In genomic region chr1:159783842-159784241, GRCm38 (mm10) we compare ENCODE assay signal across 10 mouse cellular contexts.
DNase-seq lines count a peak whose midpoint lies in the region; ATAC-seq and TF ChIP-seq lines count a peak whose summit lies in the region.
"Had no signal": no experiment of that assay in that cellular context is flagged by ENCODE, and none has a peak within 500 bp of the region (broad histone marks: within the 10 kb centered on the region; RNA-seq: fewer than 3 reads in every experiment).

No protein-coding gene starts in this region.

- no peaks in the 10 kb centered on the region for H3K9me3 ChIP-seq in kidney, embryonic 15.5 days (replicated peaks)
- no peaks in the 10 kb centered on the region for H3K9me3 ChIP-seq in ES-Bruce4 (replicated peaks; ENCODE audit: control insufficient read depth, insufficient read depth, low read length, poor library complexity, severe bottlenecking)
- H3K9me3 ChIP-seq: liver, embryonic 15.5 days; stomach, embryonic 15.5 days had no signal

- H3K9ac ChIP-seq in kidney, embryonic 15.5 days: no peak overlapping the region
- no peak overlapping the region for H3K9ac ChIP-seq in ES-Bruce4 (ENCODE audit: low read depth, poor library complexity, severe bottlenecking)
- H3K9ac ChIP-seq: liver, embryonic 15.5 days; stomach, embryonic 15.5 days had no signal

- H3K4me2 ChIP-seq in kidney, embryonic 15.5 days: no peak overlapping the region
- H3K4me2 ChIP-seq: liver, embryonic 15.5 days; stomach, embryonic 15.5 days had no signal

- no peak overlapping the region for H3K27ac ChIP-seq in kidney, adult 2 months (ENCODE audit: insufficient read depth, low read depth, low read length)
- no peak overlapping the region for H3K27ac ChIP-seq in kidney, embryonic 15.5 days
- H3K27ac ChIP-seq in ES-Bruce4 (ENCODE audit: insufficient read depth, low read length): no peak overlapping the region
- H3K27ac ChIP-seq: liver, embryonic 15.5 days; stomach, embryonic 15.5 days had no signal

- 24% methylated on average over 5 of the region's 5 CpGs for WGBS in kidney, adult 2 months
- 36% methylated on average over 5 of the region's 5 CpGs for WGBS in kidney, embryonic 15.5 days

- no peaks in the 10 kb centered on the region for H3K4me1 ChIP-seq in kidney, adult 2 months (ENCODE audit: control insufficient read depth, insufficient read depth, low read length)
- no peaks in the 10 kb centered on the region for H3K4me1 ChIP-seq in kidney, embryonic 15.5 days
- H3K4me1 ChIP-seq in ES-Bruce4 (ENCODE audit: control insufficient read depth, insufficient read depth, low read length): peaks cover 1% of the 10 kb centered on the region
- H3K4me1 ChIP-seq: liver, embryonic 15.5 days; stomach, embryonic 15.5 days had no signal

- peak; percentile 62 for TF ChIP-seq CTCF in kidney, adult 2 months (conservative IDR thresholded peaks at IDR 0.05; ENCODE audit: insufficient read depth, insufficient read length, low read depth, low read length)
- peak; percentile 47 for TF ChIP-seq CTCF in ES-Bruce4 (IDR thresholded peaks at IDR 0.05; ENCODE audit: low read depth, low read length)

- no peaks in the 10 kb centered on the region for H3K36me3 ChIP-seq in kidney, adult 2 months (ENCODE audit: control insufficient read depth, insufficient read depth, low read length)
- H3K36me3 ChIP-seq in kidney, embryonic 15.5 days: no peaks in the 10 kb centered on the region
- no peaks in the 10 kb centered on the region for H3K36me3 ChIP-seq in ES-Bruce4 (ENCODE audit: control insufficient read depth, insufficient read depth, low read length, poor library complexity, severe bottlenecking)
- H3K36me3 ChIP-seq: liver, embryonic 15.5 days; stomach, embryonic 15.5 days had no signal

- DNase-seq in kidney, adult 2 months: peak; percentile 28
- DNase-seq in adrenal gland, postnatal 14 days: peak; percentile 50
- peak; percentile 11 for DNase-seq in embryo, embryonic 11.5 days (ENCODE audit: low read depth, low spot score)
- DNase-seq in layer of hippocampus, adult 18-20 months (ENCODE audit: low spot score in 2 of 2): peak; percentile 33 to 74

- no peak for TF ChIP-seq POLR2A in kidney, adult 2 months (IDR thresholded peaks at IDR 0.05; ENCODE audit: low read depth, low read length)
- TF ChIP-seq POLR2A in ES-Bruce4 (IDR thresholded peaks at IDR 0.05; ENCODE audit: insufficient read depth, low read length): no peak

- no peak for ATAC-seq in kidney, embryonic 15.5 days (replicated peaks; ENCODE audit: low FRiP score)
- ATAC-seq in megakaryocyte-erythroid progenitor cell, adult 5-6 weeks (replicated peaks; ENCODE audit: low FRiP score, low TSS enrichment, poor library complexity, severe bottlenecking): peak; percentile 78
- no peak for ATAC-seq in inflammation-experienced regulatory T-cells, adult 6 months

- TF ChIP-seq EP300 in ES-Bruce4 (IDR thresholded peaks at IDR 0.05; ENCODE audit: insufficient read depth, low read depth, low read length): no peak

- H3K27me3 ChIP-seq in kidney, adult 2 months (replicated peaks; ENCODE audit: control insufficient read depth, insufficient read depth, low read length): no peaks in the 10 kb centered on the region
- no peaks in the 10 kb centered on the region for H3K27me3 ChIP-seq in kidney, embryonic 15.5 days
- H3K27me3 ChIP-seq in ES-Bruce4 (ENCODE audit: control insufficient read depth, insufficient read depth, low read length, poor library complexity, severe bottlenecking): no peaks in the 10 kb centered on the region
- H3K27me3 ChIP-seq: liver, embryonic 15.5 days; stomach, embryonic 15.5 days had no signal

- no peak overlapping the region for H3K4me3 ChIP-seq in kidney, adult 2 months (ENCODE audit: insufficient read depth, low read depth, low read length)
- H3K4me3 ChIP-seq in kidney, embryonic 15.5 days (replicated peaks): no peak overlapping the region
- H3K4me3 ChIP-seq in ES-Bruce4 (ENCODE audit: low read depth, low read length): no peak overlapping the region
- H3K4me3 ChIP-seq: liver, embryonic 15.5 days; stomach, embryonic 15.5 days had no signal
